ENCODE assay signal across 20 mouse cellular contexts in the genomic region with DNA sequence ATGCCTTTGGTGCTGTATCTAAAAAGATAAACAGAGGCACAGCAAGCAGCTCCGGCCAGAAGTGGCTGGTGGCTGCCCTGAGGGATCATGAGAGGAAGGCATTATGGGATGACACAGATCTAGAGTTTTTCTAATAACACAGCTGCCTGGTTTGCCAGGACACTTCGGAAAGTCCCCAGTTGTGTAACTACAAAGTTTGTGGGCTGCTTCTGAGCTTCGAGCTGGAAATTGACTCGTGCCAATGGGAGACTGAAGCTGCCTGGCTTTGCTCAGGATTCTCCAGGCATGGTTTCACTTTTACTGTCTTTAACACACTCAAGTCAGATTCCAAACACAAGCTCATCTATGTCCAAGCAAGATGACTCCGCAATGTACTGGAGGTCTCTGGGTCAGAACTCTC.
DNase-seq lines count a peak whose midpoint lies in the region; TF ChIP-seq lines count a peak whose summit lies in the region.
"Had no signal": no experiment of that assay in that cellular context is flagged by ENCODE, and none has a peak within 500 bp of the region (broad histone marks: within the 10 kb centered on the region; RNA-seq: fewer than 3 reads in every experiment).

No protein-coding gene starts in this region.

- no peak for TF ChIP-seq POLR2A in kidney, adult 2 months (IDR thresholded peaks at IDR 0.05; ENCODE audit: low read depth, low read length)

- TF ChIP-seq CTCF in kidney, adult 2 months (conservative IDR thresholded peaks at IDR 0.05; ENCODE audit: insufficient read depth, insufficient read length, low read depth, low read length): no peak

- H3K4me1 ChIP-seq in heart, embryonic 10.5 days: no peaks in the 10 kb centered on the region
- H3K4me1 ChIP-seq in kidney, adult 2 months (ENCODE audit: control insufficient read depth, insufficient read depth, low read length): no peaks in the 10 kb centered on the region
- H3K4me1 ChIP-seq: forebrain, embryonic 15.5 days; heart, embryonic 15.5 days had no signal

- no peaks in the 10 kb centered on the region for H3K9me3 ChIP-seq in heart, embryonic 10.5 days
- H3K9me3 ChIP-seq: embryonic facial prominence, embryonic 15.5 days; forebrain, embryonic 15.5 days; heart, embryonic 15.5 days; hindbrain, embryonic 10.5 days; hindbrain, embryonic 15.5 days had no signal

- H3K27ac ChIP-seq in heart, embryonic 10.5 days: no peak overlapping the region
- no peak overlapping the region for H3K27ac ChIP-seq in kidney, adult 2 months (ENCODE audit: insufficient read depth, low read depth, low read length)
- H3K27ac ChIP-seq: embryonic facial prominence, embryonic 15.5 days; forebrain, embryonic 15.5 days; heart, embryonic 15.5 days; hindbrain, embryonic 10.5 days; hindbrain, embryonic 15.5 days had no signal

- DNase-seq in gastrocnemius, adult 18-20 months (ENCODE audit: low spot score): peak; percentile 11
- DNase-seq in gastrocnemius, postnatal 10 days: no peak
- peak; percentile 17 to 21 for DNase-seq in heart, adult 18-20 months
- no peak for DNase-seq in heart, embryonic 10.5 days (ENCODE audit: low spot score)
- DNase-seq in fat pad, adult 2 months (ENCODE audit: extremely low read depth, low read depth, low spot score): peak; percentile 73
- DNase-seq in kidney, adult 2 months: no peak
- DNase-seq in urinary bladder, adult 18-20 months (ENCODE audit: low spot score in 2 of 2): no peak
- DNase-seq: adrenal gland, adult 8-10 months; cerebellum, adult 11 months; cerebellum, adult 8-10 months; cerebellum, postnatal 14 days; embryo, embryonic 11 days; heart, postnatal 14 days; kidney, adult 8-10 months had no signal

- H3K36me3 ChIP-seq in heart, embryonic 10.5 days: no peaks in the 10 kb centered on the region
- no peaks in the 10 kb centered on the region for H3K36me3 ChIP-seq in kidney, adult 2 months (ENCODE audit: control insufficient read depth, insufficient read depth, low read length)
- H3K36me3 ChIP-seq: embryonic facial prominence, embryonic 15.5 days; forebrain, embryonic 15.5 days; heart, embryonic 15.5 days; hindbrain, embryonic 10.5 days; hindbrain, embryonic 15.5 days had no signal

- H3K4me3 ChIP-seq in heart, embryonic 10.5 days: no peak overlapping the region
- H3K4me3 ChIP-seq in kidney, adult 2 months (ENCODE audit: insufficient read depth, low read depth, low read length): no peak overlapping the region
- H3K4me3 ChIP-seq: embryonic facial prominence, embryonic 15.5 days; erythroblast, embryonic 14.5 days; forebrain, embryonic 15.5 days; heart, embryonic 15.5 days; hindbrain, embryonic 10.5 days; hindbrain, embryonic 15.5 days had no signal

- WGBS in heart, embryonic 10.5 days: 71% methylated on average over 5 of the region's 5 CpGs
- 78% methylated on average over 5 of the region's 5 CpGs for WGBS in kidney, adult 2 months

- H3K27me3 ChIP-seq in heart, embryonic 10.5 days (ENCODE audit: insufficient read depth, poor library complexity, severe bottlenecking): peaks cover 72% of the 10 kb centered on the region
- H3K27me3 ChIP-seq in kidney, adult 2 months (replicated peaks; ENCODE audit: control insufficient read depth, insufficient read depth, low read length): no peaks in the 10 kb centered on the region
- H3K27me3 ChIP-seq: embryonic facial prominence, embryonic 15.5 days; forebrain, embryonic 15.5 days; hindbrain, embryonic 15.5 days had no signal

Comparison
In these comparisons a context has a peak if more than half of its experiments do, and no peak if none do; other contexts are left out.
1. DNase-seq: peak in gastrocnemius, adult 18-20 months (single experiment), heart, adult 18-20 months (2 of 2) and fat pad, adult 2 months (single experiment); none in gastrocnemius, postnatal 10 days (single experiment), heart, embryonic 10.5 days (single experiment), kidney, adult 2 months (single experiment) and urinary bladder, adult 18-20 months (0 of 2).